Mouse (Mus musculus) limb, embryonic 12.5 days (tissue): ENCODE data around the gene Wdr38. TPM values are rescaled to one million over a fixed set of nuclear protein-coding genes. Genes with fewer than 3 reads are reported as not detected.

Experiments used
- ATAC-seq: fragments of 200-750 bp; cut with Nextera tagmentation; 2 replicates; pipeline ENCODE4 v1.8.0; 2017; ENCODE audit warnings: low read depth, moderate TSS enrichment; ENCODE audit not compliant: insufficient number of reproducible peaks, insufficient read depth, low FRiP score, low TSS enrichment
- H3K27ac ChIP-seq: fragments of 300-500 bp; sonication (generic); 2 replicates; pipeline ENCODE4 v1.5.1; 2016; ENCODE audit warnings: mild to moderate bottlenecking, moderate library complexity
- H3K27me3 ChIP-seq: fragments of 300-500 bp; sonication (generic); 2 replicates; pipeline ENCODE4 v1.6.1; 2016; ENCODE audit warnings: mild to moderate bottlenecking, moderate library complexity
- H3K36me3 ChIP-seq: fragments of 300-500 bp; sonication (generic); 2 replicates; pipeline ENCODE4 v1.6.1; 2016; ENCODE audit warnings: mild to moderate bottlenecking, moderate library complexity
- H3K4me1 ChIP-seq: fragments of 300-500 bp; sonication (generic); replicated peaks from 2 replicates; pipeline ENCODE4 v1.6.1; 2016
- H3K4me2 ChIP-seq: fragments of 300-500 bp; sonication (generic); 2 replicates; pipeline ENCODE4 v1.6.1; 2016; ENCODE audit warnings: mild to moderate bottlenecking, moderate library complexity
- H3K4me3 ChIP-seq: fragments of 300-500 bp; sonication (generic); replicated peaks from 2 replicates; pipeline ENCODE4 v1.5.1; 2016; ENCODE audit warnings: mild to moderate bottlenecking
- H3K9ac ChIP-seq: fragments of 300-500 bp; sonication (generic); replicated peaks from 2 replicates; pipeline ENCODE4 v1.6.1; 2016; ENCODE audit warnings: mild to moderate bottlenecking, moderate library complexity
- H3K9me3 ChIP-seq: fragments of 300-500 bp; sonication (generic); 2 replicates; pipeline ENCODE4 v1.6.1; 2016; ENCODE audit warnings: mild to moderate bottlenecking, moderate library complexity
- WGBS: fragments of 180-500 bp; shearing (Covaris S2); methylation state at CpG from one replicate; pipeline ENCODE4 v1.1.7; 2016; 5-methylcytosine and 5-hydroxymethylcytosine counted together
- polyA plus RNA-seq: library from polyadenylated mRNA; unstranded; fragments of >200 nt; fragmentation: Nextera tagmentation; extraction: Ambion mirVana; gene quantifications from 2 replicates; pipeline ENCODE4 v1.2.1, GENCODE M21; 2016

The Wdr38 gene
- polyA plus RNA-seq, 1 experiment from 2014 or later: 1.8 TPM

GRCm38 (mm10) chr2:38999381-38999780 is 2.1 kb downstream of the Wdr38 start:
- ATAC-seq: no peak
- no peak overlapping the region for H3K9ac ChIP-seq
- peaks cover 7% of the 10 kb centered on the region; the same call in 1 of the 2 replicates for H3K27me3 ChIP-seq
- H3K36me3 ChIP-seq: peaks cover 49% of the 10 kb centered on the region
- no peak overlapping the region for H3K4me2 ChIP-seq
- no peaks in the 10 kb centered on the region for H3K9me3 ChIP-seq
- H3K4me3 ChIP-seq: no peak overlapping the region
- no peak overlapping the region for H3K27ac ChIP-seq
- H3K4me1 ChIP-seq: peaks cover 27% of the 10 kb centered on the region
- WGBS: 59% methylated on average over 4 of the region's 4 CpGs

DNA sequence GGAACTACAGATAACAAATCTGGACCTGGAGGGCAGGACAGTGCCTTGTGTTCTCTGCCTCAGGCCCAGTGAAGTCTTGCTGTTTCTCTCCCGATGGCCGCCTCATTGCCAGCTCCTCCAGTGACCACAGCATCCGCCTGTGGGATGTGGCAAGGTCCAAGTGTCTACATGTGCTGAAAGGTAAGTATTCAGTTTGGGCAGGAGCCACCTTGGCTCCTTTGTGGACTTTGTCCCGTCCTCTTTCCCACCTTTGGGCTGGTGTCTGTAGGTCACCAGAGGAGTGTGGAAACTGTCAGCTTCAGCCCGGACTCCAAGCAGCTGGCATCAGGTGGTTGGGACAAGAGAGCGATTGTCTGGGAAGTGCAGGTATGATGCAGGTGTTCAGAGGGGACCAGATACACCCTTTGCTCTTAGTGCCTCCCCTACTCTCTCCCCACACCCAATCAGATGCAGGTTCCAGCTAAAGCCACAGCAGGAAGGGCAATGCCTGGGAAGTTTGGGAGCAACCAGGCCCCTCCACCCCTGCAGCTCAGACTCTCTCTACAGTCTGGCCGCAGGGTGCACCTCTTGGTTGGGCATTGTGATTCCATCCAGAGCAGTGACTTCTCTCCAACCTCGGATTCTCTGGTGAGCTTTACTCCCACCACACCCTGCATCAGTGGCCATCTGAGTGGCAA is 2.8 kb downstream of the Wdr38 start:
- Histone ChIP-seq H3K4me2 (no peak overlapping the region), H3K27me3 (peaks cover 7% of the 10 kb centered on the region; the same call in 1 of the 2 replicates), H3K4me1 (peaks cover 27% of the 10 kb centered on the region), H3K9ac (no peak overlapping the region), H3K36me3 (peaks cover 49% of the 10 kb centered on the region), H3K9me3 (no peaks in the 10 kb centered on the region), H3K27ac (no peak overlapping the region), H3K4me3 (no peak overlapping the region)
- WGBS: 61% methylated on average over 8 of the region's 8 CpGs
- ATAC-seq: no peak

DNA sequence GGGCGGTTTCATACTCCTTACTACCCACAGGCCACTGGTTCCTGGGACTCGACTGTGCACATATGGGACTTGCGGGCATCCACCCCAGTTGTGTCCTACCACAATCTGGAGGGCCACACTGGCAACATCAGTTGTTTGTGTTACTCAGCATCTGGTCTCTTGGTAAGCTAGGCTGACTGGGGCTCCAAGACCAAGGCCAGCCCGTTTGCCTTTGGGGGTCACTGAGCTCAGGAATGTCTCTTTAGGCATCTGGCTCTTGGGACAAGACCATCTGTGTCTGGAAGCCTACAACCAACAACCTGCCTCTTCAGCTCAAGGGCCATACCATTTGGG is 3.3 kb downstream of the Wdr38 start:
- ATAC-seq: no peak
- peaks cover 7% of the 10 kb centered on the region; the same call in 1 of the 2 replicates for H3K27me3 ChIP-seq
- no peak overlapping the region for H3K4me2 ChIP-seq
- H3K4me3 ChIP-seq: no peak overlapping the region
- H3K27ac ChIP-seq: no peak overlapping the region
- H3K4me1 ChIP-seq: peaks cover 27% of the 10 kb centered on the region
- H3K36me3 ChIP-seq: peaks cover 49% of the 10 kb centered on the region
- no peaks in the 10 kb centered on the region for H3K9me3 ChIP-seq
- WGBS: 88% methylated on average over 4 of the region's 4 CpGs
- no peak overlapping the region for H3K9ac ChIP-seq

DNA sequence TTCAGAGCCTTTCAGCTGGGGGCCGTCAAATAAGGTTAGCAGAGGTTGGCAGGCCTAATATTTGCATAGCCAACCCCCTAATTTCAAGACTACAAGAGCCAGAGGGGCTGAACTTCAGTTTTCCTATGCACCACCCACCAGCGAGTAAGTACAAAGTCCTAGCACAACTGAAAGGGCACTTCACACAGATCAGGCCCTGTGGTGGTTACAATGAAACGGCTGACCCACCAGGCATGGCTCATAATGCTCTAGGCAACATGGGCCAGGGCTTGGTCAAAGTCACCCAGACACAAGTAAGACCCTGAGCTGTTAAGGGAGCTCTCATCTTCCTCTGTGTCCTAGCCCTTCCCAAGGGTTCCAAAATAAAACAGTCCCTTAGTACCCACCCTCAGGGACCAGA is 4.6 kb downstream of the Wdr38 start:
- ATAC-seq: no peak
- Histone ChIP-seq H3K9ac (no peak overlapping the region), H3K36me3 (peaks cover 49% of the 10 kb centered on the region)

GRCm38 (mm10) chr2:39003106-39003505 is 5.8 kb downstream of the Wdr38 start:
- 65% methylated on average over 8 of the region's 8 CpGs for WGBS
- Histone ChIP-seq H3K36me3 (peaks cover 49% of the 10 kb centered on the region), H3K4me2 (peak overlapping the region; percentile 94), H3K9ac (0 out of 2 replicates have a peak overlapping the region, but pooled peaks have one; percentile 90), H3K9me3 (no peaks in the 10 kb centered on the region), H3K4me3 (peak overlapping the region; percentile 82), H3K4me1 (peaks cover 33% of the 10 kb centered on the region), H3K27me3 (no peaks in the 10 kb centered on the region), H3K27ac (no peak overlapping the region)
- ATAC-seq: no peak

More for the DNA sequence above, 4.6 kb downstream of the Wdr38 start:
- peaks cover 36% of the 10 kb centered on the region for H3K4me1 ChIP-seq
- H3K27me3 ChIP-seq: peaks cover 6% of the 10 kb centered on the region; the same call in 1 of the 2 replicates
- no peak overlapping the region for H3K27ac ChIP-seq
- H3K4me3 ChIP-seq: no peak overlapping the region
- 83% methylated on average over 3 of the region's 3 CpGs for WGBS
- H3K4me2 ChIP-seq: no peak overlapping the region
- no peaks in the 10 kb centered on the region for H3K9me3 ChIP-seq

- no peak overlapping the region for H3K27ac ChIP-seq
- H3K27me3 ChIP-seq: no peaks in the 10 kb centered on the region
- peak overlapping the region; percentile 82 for H3K4me3 ChIP-seq
- 74% methylated on average over 5 of the region's 5 CpGs for WGBS
- peak overlapping the region; percentile 90; the same call in 1 of the 2 replicates for H3K9ac ChIP-seq
- ATAC-seq: no peak
- peak overlapping the region; percentile 94 for H3K4me2 ChIP-seq
- no peaks in the 10 kb centered on the region for H3K9me3 ChIP-seq
- H3K36me3 ChIP-seq: peaks cover 49% of the 10 kb centered on the region
- peaks cover 30% of the 10 kb centered on the region for H3K4me1 ChIP-seq
These were observed 6.2 kb downstream of the Wdr38 start for GRCm38 (mm10) chr2:39003512-39003911.

DNA sequence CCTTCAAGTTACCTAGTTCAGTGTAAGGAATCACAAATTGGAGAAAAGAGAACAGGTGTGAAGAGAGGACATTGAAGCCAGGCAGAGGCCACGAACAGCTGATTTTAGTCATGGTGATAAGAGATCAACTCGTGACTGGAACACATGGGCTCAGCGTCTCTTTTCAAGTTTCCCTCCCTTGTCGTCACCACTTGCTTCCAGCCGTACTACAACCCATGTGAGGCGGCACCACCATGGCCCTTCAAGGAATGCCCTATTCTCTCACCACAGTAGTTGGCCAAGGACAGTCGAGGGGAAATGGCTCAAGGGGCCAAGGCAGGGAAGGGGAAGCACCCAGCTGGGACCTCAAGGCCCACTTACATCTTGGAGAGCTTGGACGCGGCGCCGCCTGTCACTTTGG is 7.1 kb downstream of the Wdr38 start:
- WGBS: 2% methylated on average over 11 of the region's 11 CpGs
- Histone ChIP-seq H3K36me3 (peaks cover 45% of the 10 kb centered on the region), H3K4me1 (peaks cover 37% of the 10 kb centered on the region), H3K27ac (peak overlapping the region; percentile 92), H3K4me2 (peak overlapping the region; percentile 94), H3K9me3 (no peaks in the 10 kb centered on the region), H3K4me3 (peak overlapping the region; percentile 82), H3K9ac (peak overlapping the region; percentile 90), H3K27me3 (no peaks in the 10 kb centered on the region)
- ATAC-seq: no peak

DNA sequence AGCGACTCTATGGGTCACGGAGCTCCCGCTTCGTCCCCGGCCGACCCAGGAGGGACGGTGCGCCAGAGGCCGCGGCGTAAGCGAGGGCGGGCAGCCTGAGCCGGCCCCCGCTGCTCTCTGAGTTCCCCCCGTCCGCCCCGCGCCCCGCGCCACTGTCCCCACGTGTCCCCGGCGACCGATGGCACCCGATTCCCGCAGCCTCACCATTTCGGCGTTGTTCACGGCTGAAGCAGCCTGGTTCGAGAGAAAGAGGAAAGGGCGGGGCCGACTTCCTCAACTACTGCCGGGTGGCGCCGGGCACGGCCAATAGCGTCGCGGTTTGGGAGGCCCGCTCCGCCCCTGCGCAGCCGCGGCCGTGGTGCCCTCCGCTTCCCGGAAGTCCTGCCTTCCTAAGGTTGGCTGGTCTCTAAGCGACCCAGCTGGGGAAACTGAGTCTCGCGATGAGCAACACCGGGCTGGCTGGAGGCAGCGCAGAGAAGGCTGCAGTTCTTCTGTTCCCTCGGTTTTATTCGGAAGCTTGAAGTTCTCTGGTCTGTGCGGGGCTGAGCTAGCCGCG is 7.7 kb downstream of the Wdr38 start, which contains the start of gene Arpc5l:
Gene Arpc5l (plus strand): TSS at position 469 of the 556 bp plus-strand sequence.
- peak within 1 kb of the TSS; percentile 82 for H3K4me3 ChIP-seq
- peaks cover 42% of the 10 kb centered on the region for H3K4me1 ChIP-seq
- peak; percentile 85 for ATAC-seq
- 0% methylated on average over 58 of the region's 58 CpGs for WGBS
- H3K27ac ChIP-seq: peak within 1 kb of the TSS; percentile 92
- peak within 1 kb of the TSS; percentile 94 for H3K4me2 ChIP-seq
- H3K9ac ChIP-seq: peak within 1 kb of the TSS; percentile 90
- H3K27me3 ChIP-seq: no peaks in the 10 kb centered on the region
- no peaks in the 10 kb centered on the region for H3K9me3 ChIP-seq
- peaks cover 39% of the 10 kb centered on the region for H3K36me3 ChIP-seq

DNA sequence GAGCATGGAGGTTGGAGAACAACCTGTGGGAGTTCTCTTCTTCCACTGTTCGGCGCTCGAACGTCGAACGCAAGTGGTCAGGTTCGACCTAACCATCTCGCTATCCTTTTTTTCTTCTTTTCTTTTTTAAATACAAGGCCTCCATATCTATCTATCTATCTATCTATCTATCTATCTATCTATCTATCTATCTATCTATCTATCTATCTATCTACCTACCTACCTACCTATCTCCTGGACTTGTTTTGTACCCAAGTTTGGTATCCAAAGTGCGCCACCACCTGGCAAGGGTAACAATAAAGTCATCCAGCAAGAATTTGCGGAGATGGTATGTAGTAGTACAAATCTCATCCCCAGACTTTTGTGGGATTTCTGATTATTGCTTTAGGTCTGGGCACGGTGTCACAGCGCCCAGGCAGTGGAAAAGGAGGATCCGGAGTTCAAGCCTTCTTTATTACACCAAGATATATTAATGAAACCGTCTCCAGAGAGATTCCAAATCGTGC is 8.4 kb downstream of the Wdr38 start, which contains the start of gene Rpl35:
Gene Rpl35 (minus strand): TSS at position 51 of the 506 bp plus-strand sequence.
- WGBS: 12% methylated on average over 15 of the region's 15 CpGs
- Histone ChIP-seq H3K36me3 (peaks cover 33% of the 10 kb centered on the region), H3K4me1 (peaks cover 42% of the 10 kb centered on the region), H3K9ac (peak within 1 kb of the TSS; percentile 90), H3K9me3 (no peaks in the 10 kb centered on the region), H3K4me3 (peak within 1 kb of the TSS; percentile 82), H3K27me3 (no peaks in the 10 kb centered on the region), H3K27ac (peak within 1 kb of the TSS; percentile 92), H3K4me2 (peak within 1 kb of the TSS; percentile 94)
- ATAC-seq: no peak

- no peak overlapping the region for H3K9ac ChIP-seq
These were observed 9.0 kb downstream of the Wdr38 start for GRCm38 (mm10) chr2:39006149-39006730.

DNA sequence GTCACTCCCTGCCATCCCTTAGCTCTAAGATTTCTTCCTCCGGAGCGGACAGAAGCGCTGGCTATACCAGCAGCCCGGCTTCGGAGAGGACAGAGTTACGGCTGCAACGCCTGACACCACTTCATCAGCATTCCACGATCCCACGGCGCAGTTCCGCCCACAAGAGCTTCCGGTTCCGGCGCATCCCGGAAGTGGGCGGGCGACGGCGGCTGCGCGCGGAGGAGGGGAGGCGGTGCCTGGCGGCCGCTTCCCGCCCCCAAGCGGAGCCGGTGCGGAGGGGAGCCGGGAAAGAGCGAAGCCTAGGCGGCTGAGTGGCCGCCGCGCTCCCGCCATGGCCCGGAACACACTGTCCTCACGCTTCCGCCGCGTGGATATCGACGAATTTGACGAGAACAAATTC is 10.6 kb downstream of the Wdr38 start:
- Histone ChIP-seq H3K27ac (peak overlapping the region; percentile 89), H3K9me3 (no peaks in the 10 kb centered on the region), H3K36me3 (peaks cover 26% of the 10 kb centered on the region), H3K4me3 (peak overlapping the region; percentile 93), H3K4me1 (peaks cover 38% of the 10 kb centered on the region), H3K4me2 (peak overlapping the region; percentile 78), H3K27me3 (no peaks in the 10 kb centered on the region), H3K9ac (peak overlapping the region; percentile 89)
- WGBS: under 1% methylated on average over 39 of the region's 44 CpGs
- ATAC-seq: peak; percentile 73

More at GRCm38 (mm10) chr2:39006149-39006730, 9.0 kb downstream of the Wdr38 start:
- Histone ChIP-seq H3K4me2 (peak overlapping the region; percentile 94), H3K4me1 (peaks cover 42% of the 10 kb centered on the region), H3K36me3 (peaks cover 27% of the 10 kb centered on the region), H3K27ac (no peak overlapping the region), H3K27me3 (no peaks in the 10 kb centered on the region), H3K4me3 (peak overlapping the region; percentile 82), H3K9me3 (no peaks in the 10 kb centered on the region)
- 90% methylated on average over 14 of the region's 14 CpGs for WGBS
- ATAC-seq: no peak
